25 mouse cellular contexts compared by ENCODE assay signal in the genomic region with DNA sequence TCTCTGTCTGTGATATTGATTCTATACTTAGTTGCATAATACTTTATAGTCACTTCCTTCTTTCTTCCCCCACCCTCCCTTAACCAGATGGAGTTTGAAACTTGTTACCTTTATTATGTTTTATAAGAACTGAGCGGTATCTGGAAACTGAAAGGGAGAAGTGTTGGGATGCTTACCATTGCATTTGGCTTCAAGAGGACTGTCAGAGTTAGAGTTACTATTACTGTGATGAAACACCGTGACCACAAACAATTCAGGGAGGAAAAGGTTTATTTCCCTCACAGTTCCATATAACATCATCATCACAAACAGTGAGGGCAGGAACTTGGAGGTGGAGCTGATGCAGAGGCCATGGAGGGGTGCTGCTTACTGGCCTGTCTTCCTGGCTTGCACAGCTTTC. TPM values are rescaled to one million over a fixed set of nuclear protein-coding genes. Genes with fewer than 3 reads are reported as not detected.
"Had no signal": no experiment of that assay in that cellular context is flagged by ENCODE, and none has a peak within 500 bp of the region (broad histone marks: within the 10 kb centered on the region; RNA-seq: fewer than 3 reads in every experiment).

No protein-coding gene starts in this region.

- DNase-seq: gastrocnemius, adult 2 months; gastrocnemius, postnatal 14 days; gastrocnemius, postnatal 36 days; heart, adult 18-20 months; heart, postnatal 10 days; heart, postnatal 4 days; kidney, adult 18-20 months; kidney, adult 8-10 months; kidney, postnatal 10 days; kidney, postnatal 25 days; kidney, postnatal 4 days; liver; liver, embryonic 13.5 days had no signal

- ATAC-seq: hindbrain, embryonic 16.5 days; inflammation-experienced regulatory T-cells, adult 6 months; intestine, embryonic 15.5 days; intestine, postnatal 0 days had no signal

RNA-seq across cellular contexts. Expression of gene Nkx2-4, which starts 49.4 kb away (rescaled TPM):
- total RNA-seq: gastrocnemius, adult 2 months; gastrocnemius, postnatal 14 days; gastrocnemius, postnatal 36 days; heart, adult 18-20 months; heart, adult 8-10 months; heart, postnatal 10 days; heart, postnatal 25 days; heart, postnatal 4 days; layer of hippocampus, adult 2 months; layer of hippocampus, postnatal 10 days; layer of hippocampus, postnatal 25 days; left cerebral cortex, adult 2 months; left cerebral cortex, postnatal 14 days; left cerebral cortex, postnatal 36 days had no signal
